Mouse (Mus musculus): ENCODE measurements around the gene Slc1a1.

Slc1a1 gene

DNA sequence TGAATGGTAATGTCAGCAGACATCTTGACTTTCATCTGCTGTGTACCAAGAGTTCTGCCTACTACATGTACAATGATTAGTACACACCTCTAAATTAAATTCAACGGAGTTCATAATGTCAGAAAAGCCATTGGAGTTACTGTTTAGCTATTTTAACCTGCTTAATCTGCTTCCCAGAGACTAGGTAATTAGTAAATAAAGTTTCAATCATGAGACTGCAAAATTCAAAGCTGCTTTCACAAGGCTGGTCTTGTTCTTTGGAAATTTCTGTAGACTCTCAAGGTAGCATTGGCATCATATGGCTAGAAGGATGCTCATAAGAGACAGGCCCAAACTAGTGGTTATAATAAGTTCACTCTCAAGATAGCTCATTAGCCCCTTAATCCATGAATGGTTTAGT is 20.0 kb downstream of the Slc1a1 start:
- DNase-seq = no peak

DNA sequence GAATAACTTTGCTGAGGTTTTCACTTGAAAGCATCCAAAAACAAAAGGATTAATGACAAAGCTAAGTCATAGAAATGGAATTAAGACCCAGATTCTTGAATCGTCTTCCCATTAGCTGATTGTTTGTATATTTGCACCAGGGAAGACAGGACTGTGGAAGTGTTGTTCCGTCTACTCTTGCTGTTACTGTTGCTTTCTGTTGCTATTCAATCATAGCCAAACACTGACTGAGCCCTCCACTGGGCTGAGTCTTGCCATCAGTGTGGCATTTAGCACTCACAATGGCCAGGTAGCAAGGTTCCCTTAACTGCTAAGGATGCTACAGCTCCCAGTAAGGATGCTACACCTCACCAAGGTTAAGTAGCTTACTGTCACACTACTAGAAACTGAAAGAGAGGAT is 25.4 kb downstream of the Slc1a1 start:
- DNase-seq = no peak

DNA sequence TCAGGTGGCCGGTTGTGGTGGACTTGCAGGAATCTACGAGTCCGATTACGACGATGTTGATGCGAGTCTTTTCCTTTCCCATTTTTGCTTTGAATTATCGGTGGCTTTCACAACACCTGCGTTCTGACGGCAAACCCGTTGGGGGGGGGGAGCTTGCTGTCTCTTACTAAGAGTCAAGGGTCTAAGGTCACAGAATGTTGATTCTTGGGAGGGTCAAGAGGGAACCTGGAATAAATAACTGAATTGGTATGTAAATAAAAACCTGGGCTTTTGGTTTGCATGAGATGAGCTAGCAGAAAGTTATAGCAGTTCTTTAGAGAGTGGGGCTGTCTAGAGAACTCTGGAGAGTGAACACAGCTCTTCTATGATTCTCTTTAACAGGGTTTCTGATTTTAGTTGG is 28.8 kb downstream of the Slc1a1 start:
- DNase-seq = no peak

DNA sequence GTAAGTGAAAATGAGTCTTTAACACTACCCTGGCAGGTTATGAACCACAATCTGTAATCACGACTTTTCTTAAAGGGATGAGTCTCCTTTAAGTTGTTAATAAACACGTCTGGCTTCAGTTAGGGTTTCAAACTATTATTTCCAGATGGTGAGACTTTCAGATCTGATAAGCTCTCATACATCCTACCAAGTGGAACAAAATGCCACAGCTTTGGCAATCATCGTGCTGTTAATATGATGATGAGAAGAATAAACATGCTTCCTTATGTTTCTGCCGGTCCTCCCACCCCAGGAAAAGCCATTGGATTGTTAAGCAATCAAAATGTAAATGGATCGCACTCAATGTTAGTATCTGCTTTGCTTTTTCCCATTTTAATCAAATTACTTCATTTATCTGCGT is 30.1 kb downstream of the Slc1a1 start:
- no peak for DNase-seq

DNA sequence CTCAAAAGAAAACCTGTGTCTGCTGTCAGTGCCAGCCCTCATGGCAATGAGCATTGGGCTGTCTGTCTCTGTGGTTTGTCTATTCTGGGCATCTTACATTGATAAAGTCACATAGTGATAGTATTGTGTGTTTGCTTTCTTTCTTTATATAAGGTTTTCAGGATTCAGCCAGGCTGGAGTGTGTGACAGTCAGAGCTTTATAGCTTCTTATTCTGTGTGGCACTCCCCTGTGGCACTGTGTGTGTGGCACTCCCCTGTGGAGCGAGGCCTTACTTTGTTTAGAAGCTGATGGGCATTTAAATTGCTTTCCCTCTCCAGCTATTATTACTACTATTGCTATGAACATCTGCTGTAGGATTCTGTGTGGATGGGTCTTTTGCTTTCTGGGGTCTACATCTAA is 30.7 kb downstream of the Slc1a1 start:
- no peak for DNase-seq

DNA sequence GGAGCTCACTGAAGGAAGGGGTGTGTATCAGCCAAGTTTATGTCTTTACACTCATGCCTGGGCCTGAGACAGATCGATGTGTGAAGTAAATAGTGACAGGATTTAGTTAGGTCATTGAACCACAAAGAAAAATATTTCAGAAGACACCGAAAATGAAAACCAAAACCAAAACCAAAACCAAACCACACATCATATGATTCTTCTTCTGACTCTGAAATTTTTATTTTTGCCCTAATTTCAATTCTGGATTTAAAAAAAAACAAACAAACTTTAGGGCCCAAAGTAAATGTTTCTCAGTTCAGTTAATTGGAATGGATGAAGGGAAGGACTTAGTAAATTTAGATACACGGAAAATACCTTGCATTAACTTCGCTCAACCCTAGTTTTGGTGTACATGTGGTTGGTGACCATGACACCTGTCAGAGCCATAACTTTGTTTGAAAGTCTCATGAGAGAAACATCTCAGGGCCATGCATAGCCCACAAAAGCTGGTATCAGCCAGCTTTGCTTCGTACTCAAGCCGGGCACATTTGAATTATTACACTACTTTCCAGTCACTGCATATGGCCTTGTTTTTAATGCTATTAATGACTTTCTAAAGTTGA is 34.5 kb downstream of the Slc1a1 start:
- DNase-seq = no peak

DNA sequence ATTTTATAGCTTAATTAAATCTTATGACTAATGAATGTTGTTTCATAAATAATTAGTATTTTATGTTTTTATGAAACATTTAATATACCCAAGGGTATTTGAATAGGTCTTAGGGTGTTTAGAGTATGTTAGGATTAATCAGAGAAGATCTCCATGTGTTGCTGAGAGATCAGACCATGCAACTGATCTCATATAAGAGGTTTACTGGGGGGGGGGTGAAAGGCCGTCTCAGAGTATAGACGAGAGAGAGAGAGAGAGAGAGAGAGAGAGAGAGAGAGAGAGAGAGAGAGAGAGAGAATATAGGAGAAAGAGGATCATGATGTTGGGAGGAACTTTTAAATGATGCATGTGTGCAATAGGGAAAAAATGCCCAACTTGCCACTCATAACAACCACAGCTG is 35.5 kb downstream of the Slc1a1 start:
- DNase-seq = no peak

DNA sequence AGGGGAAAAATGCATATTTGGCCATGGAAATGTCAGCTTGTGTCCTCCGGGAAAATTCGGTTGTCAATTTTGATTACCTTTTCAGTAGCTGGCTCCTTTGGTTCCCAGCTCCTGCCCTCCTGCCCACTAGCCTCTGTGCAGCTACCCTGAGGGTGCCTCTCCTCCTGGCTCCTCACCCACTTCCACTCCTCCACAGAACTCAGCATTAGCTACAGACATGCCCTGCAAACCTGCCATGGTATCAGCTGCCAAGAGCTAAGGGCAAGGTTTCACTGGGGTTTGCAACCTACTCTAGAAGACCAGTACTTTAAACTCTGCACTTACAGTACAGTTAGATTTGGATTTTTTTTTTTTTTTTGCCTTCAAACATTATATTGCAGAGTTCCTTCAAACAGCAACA is 44.6 kb downstream of the Slc1a1 start:
- no peak for DNase-seq

DNA sequence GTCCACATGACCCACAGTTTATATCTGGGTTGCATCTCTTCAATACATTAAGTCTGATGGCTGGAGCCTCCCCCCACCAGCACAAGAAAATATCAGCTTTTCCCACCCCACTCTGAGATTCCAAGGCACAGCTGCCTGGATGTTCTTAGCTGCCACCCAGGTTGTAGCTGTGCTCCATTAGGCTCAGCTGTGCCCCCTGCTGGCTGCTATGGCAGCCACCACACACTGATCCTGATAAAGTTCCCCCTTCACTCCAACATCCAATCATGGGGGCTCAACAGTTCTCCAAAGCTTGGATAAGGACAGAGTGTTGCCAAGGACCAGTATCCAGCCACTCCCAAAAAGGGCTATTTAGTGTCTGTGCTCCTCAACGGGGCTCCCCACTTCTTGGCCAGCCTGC is 48.3 kb downstream of the Slc1a1 start:
- DNase-seq = no peak

DNA sequence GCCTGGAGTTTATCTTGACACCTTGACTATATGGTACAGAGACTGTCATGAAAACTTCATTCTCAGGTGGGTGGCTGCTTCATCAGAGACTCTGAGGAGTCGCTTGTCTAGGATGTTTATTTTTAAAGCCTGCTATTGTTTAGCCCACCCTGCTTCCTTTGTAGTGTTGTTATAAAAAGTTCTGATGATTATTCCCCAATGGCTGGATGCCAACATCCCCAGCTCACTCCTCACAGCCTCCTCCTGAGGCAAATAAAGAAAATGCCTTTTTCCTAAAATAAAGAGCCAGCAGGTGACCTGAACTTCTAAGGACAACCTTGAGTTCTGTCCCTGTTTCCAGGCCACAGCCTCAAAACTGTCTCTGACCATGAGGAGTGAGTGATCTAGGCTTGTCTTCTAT is 53.6 kb downstream of the Slc1a1 start:
- no peak for DNase-seq

DNA sequence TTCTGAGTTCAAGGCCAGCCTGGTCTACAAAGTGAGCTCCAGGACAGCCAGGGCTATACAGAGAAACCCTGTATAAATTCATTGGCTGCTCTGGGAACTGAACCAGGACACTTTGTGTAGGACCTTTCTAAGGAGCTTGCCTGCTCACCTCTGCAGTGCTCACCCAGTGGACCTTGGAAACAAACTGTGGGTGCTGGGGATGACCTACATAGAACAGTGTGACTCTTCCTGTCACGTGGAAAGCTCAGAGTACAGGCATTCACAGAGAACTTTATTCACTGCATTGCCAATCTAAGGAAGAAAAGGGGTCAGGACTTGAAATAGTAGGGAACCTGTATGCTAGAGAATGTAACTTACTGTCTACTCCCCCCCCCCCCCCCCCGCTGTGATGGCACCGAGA is 54.4 kb downstream of the Slc1a1 start:
- DNase-seq = no peak

DNA sequence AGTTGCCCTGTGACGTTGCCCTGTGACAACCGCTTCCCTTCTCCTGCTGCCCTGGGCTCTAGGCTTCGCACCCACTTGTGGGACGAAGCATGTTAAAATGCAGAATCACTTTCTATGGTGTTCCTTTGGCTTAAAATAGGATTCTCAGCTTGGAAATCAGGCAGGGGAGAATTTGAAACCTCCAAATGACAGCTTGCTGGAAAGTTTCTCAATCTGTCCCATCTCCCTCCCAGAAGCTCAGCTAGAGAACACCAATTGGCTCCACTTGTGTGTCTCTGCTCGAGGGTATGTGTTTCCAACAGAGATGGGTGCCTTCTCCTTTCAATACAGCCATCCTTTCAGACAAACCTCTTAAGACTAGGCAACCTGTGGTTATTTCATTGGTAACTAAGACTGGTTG is 56.4 kb downstream of the Slc1a1 start:
- DNase-seq = no peak

DNA sequence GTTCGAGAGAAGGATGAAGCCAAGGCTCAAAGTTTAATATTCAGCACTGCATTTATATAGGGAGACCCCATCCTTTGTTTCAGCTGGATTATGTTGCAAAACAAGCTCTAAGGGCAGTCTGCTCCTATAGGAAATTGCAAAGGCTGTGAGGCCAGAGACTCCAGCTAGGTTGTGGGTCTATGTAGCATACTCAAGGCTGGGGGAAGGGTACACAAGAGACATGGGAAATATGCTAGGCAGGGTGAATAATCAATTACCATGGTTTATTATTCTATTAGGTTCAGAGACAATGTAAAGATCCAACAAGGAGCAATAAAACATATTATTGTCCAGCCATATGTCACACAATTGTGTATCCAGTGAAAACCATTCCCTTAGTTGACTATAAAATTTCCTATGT is 57.0 kb downstream of the Slc1a1 start:
- no peak for DNase-seq

DNA sequence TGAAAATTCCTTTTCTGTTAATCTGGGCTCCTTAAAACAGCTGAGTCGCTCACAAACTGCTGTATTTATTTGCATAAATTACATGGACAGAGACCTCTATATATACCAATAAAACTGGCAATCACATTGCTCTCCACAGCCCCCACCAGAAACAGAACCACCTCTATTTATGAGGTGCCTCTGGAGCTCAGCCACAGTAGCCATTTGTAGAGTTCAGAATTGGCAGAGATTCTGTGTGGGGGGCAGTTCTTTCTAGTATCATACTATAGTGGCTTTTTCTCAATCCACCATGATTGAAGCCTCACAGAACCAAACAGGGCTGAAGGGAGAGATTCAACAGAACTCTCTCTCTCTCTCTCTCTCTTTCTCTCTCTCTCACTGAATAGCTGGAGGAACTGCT is 61.8 kb downstream of the Slc1a1 start:
- DNase-seq = no peak

DNA sequence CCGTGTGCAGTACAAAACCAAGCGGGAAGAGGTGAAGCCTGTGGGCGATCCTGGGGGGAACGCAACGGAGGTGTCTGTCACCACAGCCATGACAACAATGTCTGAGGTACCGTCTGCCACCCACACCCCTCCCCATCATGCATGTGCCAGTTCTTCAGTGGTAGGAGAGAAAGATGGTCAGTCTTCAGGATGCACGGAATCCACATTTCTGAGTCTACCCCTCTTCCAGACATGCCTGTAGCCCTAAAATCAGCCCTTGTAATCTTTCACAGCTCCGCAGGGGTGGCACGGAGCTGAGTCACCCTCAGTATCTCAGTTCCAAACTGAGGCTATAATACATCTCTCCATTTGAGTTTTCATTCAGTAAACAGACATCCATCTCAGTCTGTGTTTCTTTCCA is 62.6 kb downstream of the Slc1a1 start:
- no peak for DNase-seq

DNA sequence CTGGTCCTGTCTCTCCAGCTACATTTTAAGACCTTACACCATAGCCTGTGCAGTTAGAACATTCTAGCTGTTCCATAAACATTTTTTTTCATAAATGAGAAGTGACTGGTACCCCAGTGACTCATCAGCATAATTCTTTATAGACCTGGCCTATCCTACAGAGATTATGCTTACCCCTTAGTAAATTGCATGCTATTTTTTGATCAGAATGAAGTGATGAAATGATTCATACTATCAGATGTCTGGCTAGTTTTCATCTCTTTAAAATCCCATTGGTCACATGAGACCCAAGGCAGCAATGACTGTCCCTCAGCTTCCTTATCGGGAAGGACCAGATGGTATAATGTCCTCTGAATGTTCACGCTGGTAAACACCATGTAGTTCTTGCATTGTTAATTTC is 65.9 kb downstream of the Slc1a1 start:
- DNase-seq = no peak

DNA sequence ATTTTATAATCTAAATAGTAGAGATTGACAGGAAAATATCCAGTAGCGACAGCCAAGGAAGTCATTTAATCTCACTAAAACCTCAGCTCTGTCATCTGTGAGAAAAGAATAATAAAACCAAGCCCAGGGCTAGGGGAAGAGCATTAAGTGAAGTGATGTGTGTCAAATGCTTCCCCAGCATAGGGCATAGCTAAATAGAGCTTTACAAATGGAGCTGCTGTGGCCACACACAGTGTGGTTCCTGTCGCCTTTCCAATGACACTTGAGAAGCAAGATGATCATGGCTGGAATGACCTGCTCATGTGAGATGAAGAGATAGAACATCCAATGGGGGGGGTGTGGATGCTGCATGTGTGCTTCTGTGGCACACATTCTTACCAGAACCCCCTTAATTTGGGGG is 67.3 kb downstream of the Slc1a1 start:
- DNase-seq = no peak

DNA sequence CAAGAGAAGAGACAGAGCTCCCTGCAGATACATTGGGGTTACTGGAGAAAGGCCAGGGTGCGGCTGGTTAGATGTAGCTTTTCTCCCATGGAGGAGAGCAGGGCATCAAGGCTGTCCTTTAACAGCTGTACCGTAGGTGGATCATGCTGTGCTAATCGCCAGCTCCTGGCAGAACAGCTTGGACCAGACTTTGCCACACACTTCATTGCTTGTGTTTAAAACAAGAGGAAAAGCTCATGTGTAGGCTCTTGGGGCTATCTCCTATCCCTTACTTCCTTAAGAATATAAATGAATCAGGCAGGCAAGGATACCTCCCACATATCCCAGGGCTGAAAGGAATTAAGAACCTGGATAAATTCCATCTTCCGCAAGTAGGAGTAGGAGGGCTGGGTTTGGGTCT is 68.0 kb downstream of the Slc1a1 start:
- DNase-seq = no peak

DNA sequence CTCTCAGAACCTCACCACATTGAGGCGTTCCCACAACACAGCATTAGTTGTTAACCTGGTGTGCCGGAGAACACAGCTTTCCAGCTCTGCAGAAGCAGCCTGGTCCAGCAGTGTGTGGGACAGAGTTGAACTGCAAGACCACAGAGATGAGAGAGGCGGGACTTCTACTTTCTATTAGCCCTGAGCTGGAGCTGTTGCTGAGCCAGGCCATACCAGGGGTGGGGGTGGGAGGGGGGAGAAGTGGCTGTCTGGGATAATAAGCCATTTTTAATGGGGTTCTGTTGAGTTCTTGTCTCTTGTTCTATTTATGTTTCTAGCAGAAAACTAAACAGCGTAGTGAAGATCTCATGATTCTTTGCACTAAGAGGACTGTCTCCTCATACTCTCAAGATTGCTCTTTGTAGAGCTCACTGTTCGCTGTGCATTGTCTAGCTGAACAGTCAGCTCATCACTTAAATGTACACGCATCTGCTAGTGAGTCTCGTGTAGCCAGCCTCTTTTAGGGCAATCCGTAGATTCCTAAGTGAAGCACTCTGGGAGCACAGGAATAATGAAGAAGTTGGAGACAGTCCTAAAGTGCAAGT is 68.8 kb downstream of the Slc1a1 start:
- DNase-seq = no peak

DNA sequence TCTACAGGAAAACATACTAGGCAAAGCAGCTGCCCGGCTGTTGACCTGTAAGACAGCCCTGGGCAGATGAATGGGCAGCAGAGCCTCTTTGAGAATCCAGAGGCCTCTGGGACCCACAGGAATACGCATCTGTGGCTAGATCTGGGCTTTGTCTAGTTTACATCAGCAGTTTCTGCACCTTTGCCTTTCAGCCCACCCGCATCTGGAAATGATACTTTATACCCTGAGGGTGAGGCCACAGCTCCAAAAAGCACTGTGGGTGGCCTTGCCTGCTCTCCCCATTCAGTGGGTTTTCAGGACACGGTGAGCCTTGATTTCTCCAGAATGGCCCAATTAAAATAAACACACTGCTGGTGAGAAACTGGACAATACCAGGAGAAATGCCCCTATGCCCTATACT is 73.3 kb downstream of the Slc1a1 start:
- DNase-seq = no peak

DNA sequence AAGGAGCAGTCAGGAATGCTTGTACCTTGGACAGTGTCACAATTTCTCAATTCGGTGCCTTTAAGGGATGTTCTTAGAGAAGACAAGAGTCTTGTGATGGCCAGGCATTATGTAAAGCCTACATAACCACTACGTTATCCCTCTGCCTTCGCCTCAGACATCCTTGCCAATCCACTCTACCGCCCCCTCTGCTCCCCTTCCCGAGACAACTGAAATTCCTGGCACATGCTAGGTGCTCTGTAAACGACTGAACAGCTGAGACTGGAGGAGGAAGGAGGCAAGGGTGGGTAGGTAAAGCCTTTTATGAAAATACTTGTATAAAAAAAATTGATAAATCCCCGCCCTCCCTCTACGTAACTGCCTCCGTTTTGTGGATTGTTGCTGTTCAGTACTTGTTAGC is 73.8 kb downstream of the Slc1a1 start:
- DNase-seq = no peak

DNA sequence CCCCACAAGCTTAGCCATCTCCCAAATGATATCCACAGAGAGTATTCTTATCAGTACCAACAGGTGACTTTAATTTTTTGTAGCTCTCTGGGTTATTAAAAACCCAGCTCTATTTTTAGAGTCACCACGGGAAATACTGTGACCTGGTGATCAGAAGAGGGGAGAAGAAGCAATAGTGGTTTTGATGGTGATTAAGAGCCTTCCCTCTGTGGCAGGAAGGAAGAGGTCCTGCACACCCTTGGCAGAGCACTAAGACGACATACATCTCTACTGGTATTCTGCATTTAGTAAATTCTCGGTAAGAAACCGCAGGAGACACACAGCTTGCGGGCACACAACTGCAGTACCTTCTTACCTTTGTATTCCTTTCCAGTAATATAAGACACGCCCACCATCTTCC is 79.7 kb downstream of the Slc1a1 start:
- no peak for DNase-seq

DNA sequence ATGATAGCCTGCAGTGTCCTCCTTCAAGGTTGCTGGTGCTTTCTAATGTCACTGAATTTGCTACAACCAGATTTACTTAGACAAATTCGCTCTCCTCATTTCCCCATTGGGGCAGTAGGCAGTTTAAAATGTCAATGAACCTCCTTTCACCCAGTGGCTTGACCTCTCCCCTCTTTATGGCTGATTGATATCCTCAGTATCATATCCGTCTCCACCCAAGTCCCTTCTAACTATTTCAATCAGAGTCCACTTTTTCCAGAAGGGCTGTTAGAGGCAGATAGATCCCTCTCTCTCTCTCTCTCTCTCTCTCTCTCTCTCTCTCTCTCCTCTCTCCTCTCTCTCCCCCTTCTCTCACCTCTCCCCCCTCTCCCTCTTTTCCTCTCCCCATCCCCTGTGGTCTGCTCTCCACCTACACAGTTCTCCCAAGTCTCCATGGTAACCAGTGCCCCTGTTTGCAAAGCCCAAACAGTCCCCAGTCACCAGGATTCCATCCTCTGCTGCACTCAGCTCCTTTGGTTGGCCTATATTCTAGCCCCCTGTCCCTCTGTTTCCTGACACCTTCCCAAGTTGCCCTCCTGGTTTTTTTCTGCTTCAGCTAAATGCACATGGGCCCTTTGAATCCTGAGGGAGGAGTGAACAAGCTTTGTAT is 80.9 kb downstream of the Slc1a1 start:
- no peak for DNase-seq

DNA sequence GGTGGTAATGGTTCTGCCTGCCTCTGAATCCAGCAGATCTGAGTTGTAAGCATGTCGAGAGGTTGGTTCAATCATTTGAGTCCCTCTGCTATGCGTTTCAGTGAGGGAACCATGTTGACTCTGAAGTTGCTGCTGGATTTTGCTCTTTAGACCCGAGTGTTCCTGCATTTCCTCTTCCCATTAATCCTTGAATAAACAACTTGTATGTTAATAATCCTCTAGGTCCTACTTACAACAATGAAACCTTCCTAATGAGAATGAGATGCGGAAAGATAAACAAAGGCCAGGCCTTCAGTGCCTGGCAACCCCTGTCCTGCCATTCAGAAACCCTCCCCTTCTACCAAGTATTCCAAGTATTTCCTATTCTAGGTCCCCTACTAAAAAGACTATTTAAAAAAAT is 81.6 kb downstream of the Slc1a1 start:
- no peak for DNase-seq

DNA sequence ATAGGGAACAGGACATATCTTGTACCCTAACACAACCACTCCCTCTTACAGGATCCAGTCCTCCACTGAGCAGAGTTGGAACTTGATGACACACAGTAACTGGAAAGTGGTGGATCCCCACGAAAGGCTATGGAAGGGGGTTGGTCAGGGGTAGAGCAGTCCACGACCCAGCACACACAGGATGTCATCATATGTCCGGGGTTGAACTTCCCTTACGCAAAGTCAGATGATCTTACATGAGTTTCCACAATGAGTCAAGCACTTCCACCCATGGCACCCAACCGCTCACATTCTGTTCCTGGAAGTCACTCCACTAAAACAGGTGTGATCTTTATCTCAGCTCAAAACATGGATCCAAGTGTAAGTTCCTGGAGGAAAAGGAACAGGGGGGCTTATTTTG is 83.0 kb downstream of the Slc1a1 start:
- no peak for DNase-seq
